Mouse (Mus musculus): ENCODE measurements around the gene Lcat. TPM values are rescaled to one million over a fixed set of nuclear protein-coding genes. Genes with fewer than 3 reads are reported as not detected.

The Lcat gene
- polyA plus RNA-seq, 1 experiment from 2014 or later = 3.0 TPM

DNA sequence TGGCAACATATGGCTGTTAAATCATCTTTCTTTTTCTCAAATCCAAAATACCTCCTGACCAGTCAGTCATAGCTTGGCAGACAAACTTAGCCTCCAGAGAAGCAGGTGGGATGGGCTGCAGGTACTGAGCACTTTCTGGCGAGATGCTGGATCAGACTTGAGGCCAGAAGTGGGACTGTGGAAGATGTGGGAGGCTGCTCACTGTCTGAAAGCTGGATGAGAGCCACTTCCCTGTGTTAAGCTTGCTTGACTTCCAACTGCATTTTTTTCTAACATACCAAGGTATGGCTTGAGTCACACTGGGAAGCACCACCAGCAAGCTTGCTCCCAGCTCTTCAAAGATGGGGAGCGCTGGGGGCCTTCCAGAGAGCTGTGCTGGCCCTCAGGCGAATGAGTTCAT is 18.1 kb downstream of the Lcat start:
- no peak for ATAC-seq (ENCODE audit: insufficient number of reproducible peaks, insufficient read depth, low FRiP score, low TSS enrichment)
- 73% methylated on average over 3 of the region's 3 CpGs for WGBS
- H3K27me3 ChIP-seq = no peaks in the 10 kb centered on the region
- no peak overlapping the region for H3K4me3 ChIP-seq
- H3K36me3 ChIP-seq = peaks cover 23% of the 10 kb centered on the region
- H3K4me2 ChIP-seq (replicated peaks) = no peak overlapping the region
- H3K9ac ChIP-seq = no peak overlapping the region
- no peaks in the 10 kb centered on the region for H3K4me1 ChIP-seq
- H3K9me3 ChIP-seq = no peaks in the 10 kb centered on the region
- no peak overlapping the region for H3K27ac ChIP-seq

DNA sequence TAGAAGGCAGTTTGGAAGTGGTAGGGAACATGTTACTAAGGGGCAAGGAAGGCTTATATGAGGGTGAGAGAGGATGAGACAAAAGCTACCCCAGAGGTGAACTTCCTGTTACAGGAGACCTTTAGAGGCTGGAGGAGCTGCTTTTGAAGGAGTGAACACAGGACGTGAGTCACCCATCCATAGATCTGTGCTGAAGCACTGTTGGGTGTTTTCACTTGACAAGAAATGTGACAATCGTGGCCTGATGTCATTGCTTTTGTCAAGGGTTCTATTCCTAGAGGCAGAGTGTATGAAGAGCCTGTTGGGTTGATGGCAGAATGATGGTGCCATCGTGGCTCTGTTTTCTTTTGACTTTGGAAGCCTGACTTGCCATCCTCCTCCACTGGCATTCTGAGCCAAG is 23.8 kb downstream of the Lcat start:
- no peaks in the 10 kb centered on the region for H3K4me1 ChIP-seq
- WGBS = 82% methylated on average over 3 of the region's 3 CpGs
- ATAC-seq (ENCODE audit: insufficient number of reproducible peaks, insufficient read depth, low FRiP score, low TSS enrichment) = no peak
- no peaks in the 10 kb centered on the region for H3K9me3 ChIP-seq
- no peak overlapping the region for H3K9ac ChIP-seq
- no peaks in the 10 kb centered on the region for H3K27me3 ChIP-seq
- H3K4me3 ChIP-seq = no peak overlapping the region
- H3K4me2 ChIP-seq (replicated peaks) = no peak overlapping the region
- H3K27ac ChIP-seq = no peak overlapping the region
- peaks cover 19% of the 10 kb centered on the region for H3K36me3 ChIP-seq

DNA sequence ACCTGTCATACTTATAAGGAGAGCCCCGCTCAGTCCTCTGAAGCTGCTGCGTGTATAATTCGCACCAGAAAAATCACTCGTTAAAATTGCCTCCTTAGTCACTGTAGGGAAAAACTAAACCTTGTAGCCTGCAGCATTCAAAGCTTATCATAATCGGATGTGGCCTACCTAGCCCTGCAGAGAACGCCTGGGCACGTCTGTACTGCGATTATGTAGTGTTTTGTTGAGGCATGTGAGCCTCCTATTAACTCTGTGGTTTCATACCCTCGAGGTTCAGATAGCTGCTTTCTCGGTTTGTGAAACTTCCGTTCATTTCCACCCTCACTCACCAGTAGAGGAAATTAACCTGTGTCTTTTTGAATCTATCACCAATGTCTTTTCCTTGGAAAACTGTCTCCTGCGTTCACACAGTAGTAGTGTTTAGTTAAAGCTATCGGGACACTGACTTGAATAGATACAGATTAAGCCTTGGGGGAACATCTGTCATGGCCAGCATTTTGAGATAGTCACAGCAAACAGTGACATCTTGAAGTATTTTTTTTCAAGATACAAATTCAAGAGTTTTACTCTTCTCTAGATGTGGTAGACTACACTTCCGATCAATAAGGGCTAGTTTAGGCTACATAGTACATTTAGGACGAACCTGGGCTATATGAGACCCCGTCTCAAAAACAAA is 42.1 kb downstream of the Lcat start:
- 35% methylated on average over 16 of the region's 16 CpGs for WGBS
- peak overlapping the region; percentile 71 for H3K4me2 ChIP-seq (replicated peaks)
- no peaks in the 10 kb centered on the region for H3K36me3 ChIP-seq
- no peaks in the 10 kb centered on the region for H3K27me3 ChIP-seq
- ATAC-seq (ENCODE audit: insufficient number of reproducible peaks, insufficient read depth, low FRiP score, low TSS enrichment) = no peak
- H3K27ac ChIP-seq = peak overlapping the region; percentile 89
- peak overlapping the region; percentile 94 for H3K4me3 ChIP-seq
- H3K9me3 ChIP-seq = no peaks in the 10 kb centered on the region
- peaks cover 8% of the 10 kb centered on the region; the same call in 1 of the 2 replicates for H3K4me1 ChIP-seq
- peak overlapping the region; percentile 98 for H3K9ac ChIP-seq

DNA sequence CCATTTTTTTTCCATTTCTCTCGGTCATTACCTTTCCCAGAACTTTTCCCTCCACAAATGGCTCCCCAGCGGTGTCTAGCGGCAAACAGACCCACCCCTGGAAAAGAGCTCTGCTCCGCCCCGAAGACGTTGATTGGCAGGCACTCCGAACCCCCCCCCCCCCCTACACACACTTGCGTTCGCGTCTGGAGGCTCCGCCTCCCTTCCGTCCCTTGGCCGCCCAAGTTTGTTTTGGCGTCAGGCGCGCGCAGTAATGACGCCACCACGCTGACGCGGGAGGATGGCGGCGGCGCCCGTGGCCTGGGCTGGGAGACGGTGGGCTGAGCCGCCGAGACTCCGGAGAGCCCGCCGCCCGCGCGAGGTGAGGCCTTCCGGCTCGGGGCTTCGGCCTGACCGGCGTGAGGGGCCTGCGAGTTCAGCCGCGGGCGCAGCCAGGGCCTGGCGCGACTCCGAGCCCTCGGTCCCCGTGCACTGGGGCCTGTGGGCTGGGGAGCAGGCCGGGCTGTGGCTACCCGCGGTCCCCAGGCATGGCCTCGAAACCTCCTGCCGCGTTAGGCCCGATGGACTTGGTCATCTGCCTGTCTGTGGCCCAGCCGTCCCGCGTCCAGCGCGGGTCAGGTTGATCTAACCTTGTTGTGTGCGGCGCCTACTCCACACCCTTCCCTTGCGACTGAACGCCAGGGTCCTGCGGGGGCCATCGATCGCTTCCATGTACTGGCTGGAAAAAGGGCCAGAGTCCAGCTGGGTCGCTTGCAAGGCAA is 42.8 kb downstream of the Lcat start, which contains the start of gene Pskh1:
Gene Pskh1 (plus strand): TSS at position 262 of the 761 bp plus-strand sequence.
- under 1% methylated on average over 63 of the region's 68 CpGs for WGBS
- Histone ChIP-seq H3K27ac (peak within 1 kb of the TSS; percentile 89), H3K36me3 (no peaks in the 10 kb centered on the region), H3K27me3 (no peaks in the 10 kb centered on the region), H3K4me1 (peaks cover 8% of the 10 kb centered on the region; the same call in 1 of the 2 replicates), H3K9ac (peak within 1 kb of the TSS; percentile 98), H3K4me3 (peak within 1 kb of the TSS; percentile 94), H3K9me3 (no peaks in the 10 kb centered on the region), H3K4me2 (replicated peaks) (peak within 1 kb of the TSS; percentile 71)
- peak; percentile 87 for ATAC-seq (ENCODE audit: insufficient number of reproducible peaks, insufficient read depth, low FRiP score, low TSS enrichment)

DNA sequence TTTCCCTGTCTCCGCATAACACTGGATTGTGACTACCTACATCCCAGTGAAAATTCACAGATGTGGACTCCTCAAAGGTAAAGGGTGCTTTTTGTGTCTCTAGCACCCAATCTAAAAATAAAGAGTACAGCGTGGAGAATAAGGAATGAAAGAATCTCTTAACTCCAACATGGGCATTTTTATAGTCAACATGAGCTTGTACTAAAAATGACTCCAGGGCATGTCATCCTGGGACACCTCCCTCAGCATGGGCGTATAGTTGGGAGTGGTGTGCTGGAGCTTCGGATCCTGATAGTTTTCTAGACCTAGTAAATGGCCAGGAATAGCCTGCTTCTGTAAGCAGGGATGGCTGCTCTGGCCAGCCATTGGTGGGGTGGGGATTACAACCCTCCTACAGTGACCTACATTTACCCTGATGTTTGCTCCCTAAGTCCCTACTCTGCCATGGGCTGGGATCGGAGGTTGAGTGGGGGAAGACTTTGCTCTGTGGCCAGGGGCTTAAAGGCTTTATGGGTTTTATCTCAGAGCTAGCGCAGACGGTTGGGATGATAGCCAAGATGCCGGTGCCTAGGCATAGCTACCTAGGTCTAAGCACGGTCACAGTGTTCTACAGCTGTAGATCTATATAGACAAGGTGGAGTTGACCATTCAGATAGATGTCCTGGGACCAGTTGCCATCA is 45.2 kb downstream of the Lcat start:
- no peak overlapping the region for H3K9ac ChIP-seq
- H3K27me3 ChIP-seq = no peaks in the 10 kb centered on the region
- peaks cover 4% of the 10 kb centered on the region; the same call in 1 of the 2 replicates for H3K36me3 ChIP-seq
- WGBS = 79% methylated on average over 9 of the region's 9 CpGs
- no peak for ATAC-seq (ENCODE audit: insufficient number of reproducible peaks, insufficient read depth, low FRiP score, low TSS enrichment)
- no peak overlapping the region for H3K4me3 ChIP-seq
- peaks cover 15% of the 10 kb centered on the region for H3K4me1 ChIP-seq
- H3K4me2 ChIP-seq (replicated peaks) = no peak overlapping the region
- no peak overlapping the region for H3K27ac ChIP-seq
- no peaks in the 10 kb centered on the region for H3K9me3 ChIP-seq

DNA sequence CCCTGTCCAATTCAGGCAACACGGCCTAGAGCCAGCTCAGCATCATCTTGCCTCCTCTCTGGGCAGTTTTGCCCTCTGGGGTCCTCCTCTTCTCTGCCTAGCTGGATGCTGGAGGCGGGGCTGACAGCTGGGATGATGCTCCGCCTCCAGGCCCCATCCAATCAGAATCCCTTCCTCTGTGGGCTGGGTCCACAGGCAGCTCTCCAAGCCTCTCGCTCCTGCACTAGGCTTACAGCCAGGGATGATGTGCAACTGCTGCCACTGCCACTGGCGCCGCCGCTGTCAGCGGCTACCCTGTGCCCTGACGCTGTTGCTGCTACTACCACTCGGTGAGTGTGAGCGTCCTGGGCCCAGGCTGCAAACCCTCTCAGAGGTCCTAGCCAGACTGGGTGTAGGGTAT is 49.8 kb downstream of the Lcat start, which contains the start of gene Nrn1l:
Gene Nrn1l (plus strand): TSS at position 229 of the 400 bp plus-strand sequence.
- H3K4me3 ChIP-seq = no peak within 1 kb of the TSS
- H3K4me2 ChIP-seq (replicated peaks) = peak within 1 kb of the TSS; percentile 27; the same call in 1 of the 2 replicates

DNA sequence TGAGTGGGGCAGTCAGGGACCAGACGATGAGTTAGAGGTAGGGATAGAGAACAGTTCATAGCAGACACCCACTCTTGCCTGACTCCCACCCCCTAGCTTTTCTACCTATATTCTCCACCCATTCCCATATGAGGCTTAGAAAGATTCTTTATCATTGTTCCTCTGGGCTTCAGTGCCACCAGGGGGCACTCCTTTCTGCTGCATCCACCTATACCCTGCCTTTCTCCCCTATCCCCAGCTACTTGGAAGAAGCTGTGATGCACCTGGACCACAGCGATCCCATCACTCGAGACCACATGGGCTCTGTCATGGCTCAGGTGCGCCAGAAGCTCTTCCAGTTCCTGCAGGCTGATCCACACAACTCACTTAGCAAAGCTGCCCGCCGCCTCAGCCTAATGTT is 50.8 kb downstream of the Lcat start:
- WGBS = 92% methylated on average over 6 of the region's 6 CpGs
- Histone ChIP-seq H3K27me3 (no peaks in the 10 kb centered on the region), H3K4me1 (peaks cover 6% of the 10 kb centered on the region; the same call in 1 of the 2 replicates), H3K27ac (no peak overlapping the region), H3K4me2 (replicated peaks) (no peak overlapping the region), H3K9me3 (no peaks in the 10 kb centered on the region), H3K9ac (no peak overlapping the region), H3K4me3 (no peak overlapping the region), H3K36me3 (peaks cover 58% of the 10 kb centered on the region)
- ATAC-seq (ENCODE audit: insufficient number of reproducible peaks, insufficient read depth, low FRiP score, low TSS enrichment) = no peak

More for the DNA sequence above, 49.8 kb downstream of the Lcat start, which contains the start of gene Nrn1l:
- Histone ChIP-seq H3K4me1 (peaks cover 6% of the 10 kb centered on the region; the same call in 1 of the 2 replicates), H3K9ac (no peak within 1 kb of the TSS), H3K36me3 (peaks cover 49% of the 10 kb centered on the region), H3K9me3 (no peaks in the 10 kb centered on the region), H3K27me3 (no peaks in the 10 kb centered on the region), H3K27ac (no peak within 1 kb of the TSS)
- ATAC-seq (ENCODE audit: insufficient number of reproducible peaks, insufficient read depth, low FRiP score, low TSS enrichment) = peak; percentile 82
- WGBS = 2% methylated on average over 11 of the region's 11 CpGs

DNA sequence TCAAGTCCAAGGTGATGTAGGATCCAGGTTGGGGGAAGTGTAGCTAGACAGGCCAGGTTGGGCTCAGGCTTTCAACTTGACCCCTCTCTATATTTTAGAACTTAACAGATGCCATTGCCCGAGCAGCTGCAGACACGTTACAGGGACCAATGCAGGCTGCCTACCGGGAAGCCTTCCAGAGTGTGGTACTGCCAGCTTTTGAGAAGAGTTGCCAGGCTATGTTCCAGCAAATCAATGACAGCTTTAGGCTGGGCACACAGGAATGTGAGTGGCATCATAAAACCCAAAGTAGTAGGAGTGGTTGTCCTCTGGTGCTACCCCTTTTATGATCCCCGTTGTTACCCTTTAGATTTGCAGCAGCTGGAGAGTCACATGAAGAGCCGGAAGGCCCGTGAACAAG is 52.3 kb downstream of the Lcat start:
- H3K27me3 ChIP-seq = no peaks in the 10 kb centered on the region
- H3K4me3 ChIP-seq = no peak overlapping the region
- WGBS = 89% methylated on average over 6 of the region's 6 CpGs
- no peak for ATAC-seq (ENCODE audit: insufficient number of reproducible peaks, insufficient read depth, low FRiP score, low TSS enrichment)
- H3K9me3 ChIP-seq = no peaks in the 10 kb centered on the region
- H3K4me1 ChIP-seq = peaks cover 6% of the 10 kb centered on the region; the same call in 1 of the 2 replicates
- no peak overlapping the region for H3K9ac ChIP-seq
- H3K36me3 ChIP-seq = peaks cover 74% of the 10 kb centered on the region
- H3K4me2 ChIP-seq (replicated peaks) = no peak overlapping the region
- H3K27ac ChIP-seq = no peak overlapping the region

DNA sequence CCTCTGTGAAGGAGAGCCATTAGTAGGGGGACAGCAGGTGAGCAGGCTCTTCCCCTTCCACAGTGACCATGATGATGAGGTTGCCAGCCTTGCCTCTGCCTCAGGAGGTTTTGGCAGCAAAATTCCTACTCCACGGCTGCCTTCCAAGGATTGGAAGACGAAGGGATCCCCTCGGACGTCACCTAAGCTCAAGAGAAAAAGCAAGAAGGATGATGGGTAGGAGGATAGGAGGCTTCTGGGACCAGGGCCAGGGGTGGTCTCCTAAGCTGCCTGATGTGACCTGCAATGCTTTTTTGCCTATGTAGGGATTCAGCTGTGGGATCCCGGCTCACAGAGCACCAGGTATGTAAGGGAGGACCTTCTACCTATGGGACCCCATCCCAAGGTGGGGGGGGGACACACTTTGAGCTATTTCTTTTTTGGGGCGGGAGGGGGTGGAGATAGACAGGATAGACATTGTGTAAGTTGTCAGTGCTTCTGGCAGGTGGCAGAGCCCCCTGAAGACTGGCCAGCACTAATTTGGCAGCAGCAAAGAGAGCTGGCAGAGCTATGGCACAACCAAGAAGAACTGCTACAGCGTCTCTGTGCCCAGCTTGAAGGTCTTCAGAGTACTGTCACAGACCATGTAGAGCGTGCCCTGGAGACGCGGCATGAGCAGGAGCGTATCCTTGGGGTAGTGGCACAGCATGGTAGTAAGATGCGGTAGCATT is 53.3 kb downstream of the Lcat start:
- H3K4me3 ChIP-seq = no peak overlapping the region
- no peaks in the 10 kb centered on the region for H3K27me3 ChIP-seq
- no peak overlapping the region for H3K27ac ChIP-seq
- no peak for ATAC-seq (ENCODE audit: insufficient number of reproducible peaks, insufficient read depth, low FRiP score, low TSS enrichment)
- peaks cover 6% of the 10 kb centered on the region; the same call in 1 of the 2 replicates for H3K4me1 ChIP-seq
- H3K9ac ChIP-seq = no peak overlapping the region
- H3K9me3 ChIP-seq = no peaks in the 10 kb centered on the region
- H3K4me2 ChIP-seq (replicated peaks) = no peak overlapping the region
- 95% methylated on average over 12 of the region's 12 CpGs for WGBS
- H3K36me3 ChIP-seq = peaks cover 83% of the 10 kb centered on the region

Measured in embryonic facial prominence, embryonic 12.5 days (tissue).